Mouse (Mus musculus): ENCODE results near the gene Vps29. TPM values are rescaled to one million over a fixed set of nuclear protein-coding genes. Genes with fewer than 3 reads are reported as not detected.
A peak's percentile ranks its signal among the peaks of the same experiment; 100 is the strongest.

The Vps29 gene
- polyA plus RNA-seq, 1 experiment, result 105 TPM

GRCm38 (mm10) chr5:122319474-122320204 lies 34.5 kb upstream of the Vps29 start:
- Histone ChIP-seq H3K9ac (ENCODE audit: low read depth, poor library complexity, severe bottlenecking) (0 out of 2 replicates have a peak overlapping the region, but pooled peaks have one; percentile 22), H3K36me3 (ENCODE audit: control insufficient read depth, insufficient read depth, low read length, poor library complexity, severe bottlenecking) (0 out of 2 replicates have a peak, but pooled peaks cover 4% of the 10 kb centered on the region), H3K27ac (ENCODE audit: insufficient read depth, low read length) (peak overlapping the region; percentile 88), H3K4me3 (ENCODE audit: low read depth, low read length) (no peak overlapping the region), H3K27me3 (ENCODE audit: control insufficient read depth, insufficient read depth, low read length, poor library complexity, severe bottlenecking) (no peaks in the 10 kb centered on the region), H3K4me1 (ENCODE audit: control insufficient read depth, insufficient read depth, low read length) (peaks cover 6% of the 10 kb centered on the region), H3K9me3 (replicated peaks; ENCODE audit: control insufficient read depth, insufficient read depth, low read length, poor library complexity, severe bottlenecking) (no peaks in the 10 kb centered on the region)
- TF ChIP-seq EP300 (IDR thresholded peaks at IDR 0.05; ENCODE audit: insufficient read depth, low read depth, low read length) (no peak), CTCF (IDR thresholded peaks at IDR 0.05; ENCODE audit: low read depth, low read length) (no peak), POLR2A (IDR thresholded peaks at IDR 0.05; ENCODE audit: insufficient read depth, low read length) (no peak)

GRCm38 (mm10) chr5:122320205-122320781 lies 33.9 kb upstream of the Vps29 start:
- Histone ChIP-seq H3K36me3 (ENCODE audit: control insufficient read depth, insufficient read depth, low read length, poor library complexity, severe bottlenecking) (0 out of 2 replicates have a peak, but pooled peaks cover 4% of the 10 kb centered on the region), H3K27ac (ENCODE audit: insufficient read depth, low read length) (peak overlapping the region; percentile 88), H3K9me3 (replicated peaks; ENCODE audit: control insufficient read depth, insufficient read depth, low read length, poor library complexity, severe bottlenecking) (no peaks in the 10 kb centered on the region), H3K27me3 (ENCODE audit: control insufficient read depth, insufficient read depth, low read length, poor library complexity, severe bottlenecking) (no peaks in the 10 kb centered on the region), H3K9ac (ENCODE audit: low read depth, poor library complexity, severe bottlenecking) (0 out of 2 replicates have a peak overlapping the region, but pooled peaks have one; percentile 22), H3K4me1 (ENCODE audit: control insufficient read depth, insufficient read depth, low read length) (peaks cover 6% of the 10 kb centered on the region), H3K4me3 (ENCODE audit: low read depth, low read length) (no peak overlapping the region)
- no peak for TF ChIP-seq POLR2A (IDR thresholded peaks at IDR 0.05; ENCODE audit: insufficient read depth, low read length)

GRCm38 (mm10) chr5:122323523-122323922 lies 30.6 kb upstream of the Vps29 start:
- H3K4me3 ChIP-seq (ENCODE audit: low read depth, low read length), result no peak overlapping the region
- H3K9ac ChIP-seq (ENCODE audit: low read depth, poor library complexity, severe bottlenecking), result no peak overlapping the region
- no peaks in the 10 kb centered on the region for H3K4me1 ChIP-seq (ENCODE audit: control insufficient read depth, insufficient read depth, low read length)
- no peaks in the 10 kb centered on the region for H3K27me3 ChIP-seq (ENCODE audit: control insufficient read depth, insufficient read depth, low read length, poor library complexity, severe bottlenecking)
- H3K27ac ChIP-seq (ENCODE audit: insufficient read depth, low read length), result no peak overlapping the region
- TF ChIP-seq EP300 (IDR thresholded peaks at IDR 0.05; ENCODE audit: insufficient read depth, low read depth, low read length) (no peak), POLR2A (IDR thresholded peaks at IDR 0.05; ENCODE audit: insufficient read depth, low read length) (no peak), CTCF (IDR thresholded peaks at IDR 0.05; ENCODE audit: low read depth, low read length) (no peak)
- 0 out of 2 replicates have a peak, but pooled peaks cover 4% of the 10 kb centered on the region for H3K36me3 ChIP-seq (ENCODE audit: control insufficient read depth, insufficient read depth, low read length, poor library complexity, severe bottlenecking)
- H3K9me3 ChIP-seq (replicated peaks; ENCODE audit: control insufficient read depth, insufficient read depth, low read length, poor library complexity, severe bottlenecking), result no peaks in the 10 kb centered on the region

- no peaks in the 10 kb centered on the region for H3K27me3 ChIP-seq (ENCODE audit: control insufficient read depth, insufficient read depth, low read length, poor library complexity, severe bottlenecking)
- no peak overlapping the region for H3K4me3 ChIP-seq (ENCODE audit: low read depth, low read length)
- 0 out of 2 replicates have a peak, but pooled peaks cover 4% of the 10 kb centered on the region for H3K36me3 ChIP-seq (ENCODE audit: control insufficient read depth, insufficient read depth, low read length, poor library complexity, severe bottlenecking)
- H3K4me1 ChIP-seq (ENCODE audit: control insufficient read depth, insufficient read depth, low read length), result no peaks in the 10 kb centered on the region
- H3K27ac ChIP-seq (ENCODE audit: insufficient read depth, low read length), result no peak overlapping the region
- H3K9me3 ChIP-seq (replicated peaks; ENCODE audit: control insufficient read depth, insufficient read depth, low read length, poor library complexity, severe bottlenecking), result no peaks in the 10 kb centered on the region
- H3K9ac ChIP-seq (ENCODE audit: low read depth, poor library complexity, severe bottlenecking), result no peak overlapping the region
- TF ChIP-seq POLR2A (IDR thresholded peaks at IDR 0.05; ENCODE audit: insufficient read depth, low read length) (no peak), CTCF (IDR thresholded peaks at IDR 0.05; ENCODE audit: low read depth, low read length) (no peak), EP300 (IDR thresholded peaks at IDR 0.05; ENCODE audit: insufficient read depth, low read depth, low read length) (no peak)
Observed at GRCm38 (mm10) chr5:122324608-122325431, 29.3 kb upstream of the Vps29 start.

GRCm38 (mm10) chr5:122325477-122325876 lies 28.7 kb upstream of the Vps29 start:
- H3K4me3 ChIP-seq (ENCODE audit: low read depth, low read length), result no peak overlapping the region
- no peaks in the 10 kb centered on the region for H3K4me1 ChIP-seq (ENCODE audit: control insufficient read depth, insufficient read depth, low read length)
- H3K27ac ChIP-seq (ENCODE audit: insufficient read depth, low read length), result no peak overlapping the region
- no peak overlapping the region for H3K9ac ChIP-seq (ENCODE audit: low read depth, poor library complexity, severe bottlenecking)
- TF ChIP-seq POLR2A (IDR thresholded peaks at IDR 0.05; ENCODE audit: insufficient read depth, low read length) (no peak), EP300 (IDR thresholded peaks at IDR 0.05; ENCODE audit: insufficient read depth, low read depth, low read length) (no peak), CTCF (IDR thresholded peaks at IDR 0.05; ENCODE audit: low read depth, low read length) (no peak)
- no peaks in the 10 kb centered on the region for H3K27me3 ChIP-seq (ENCODE audit: control insufficient read depth, insufficient read depth, low read length, poor library complexity, severe bottlenecking)
- 0 out of 2 replicates have a peak, but pooled peaks cover 4% of the 10 kb centered on the region for H3K36me3 ChIP-seq (ENCODE audit: control insufficient read depth, insufficient read depth, low read length, poor library complexity, severe bottlenecking)
- H3K9me3 ChIP-seq (replicated peaks; ENCODE audit: control insufficient read depth, insufficient read depth, low read length, poor library complexity, severe bottlenecking), result no peaks in the 10 kb centered on the region

Measured in ES-Bruce4 (cell line).